Mouse (Mus musculus): ENCODE results near the gene Aldh3b1. TPM values are rescaled to one million over a fixed set of nuclear protein-coding genes. Genes with fewer than 3 reads are reported as not detected.

Aldh3b1 gene
- 0.60 and 0.68 TPM in 2 replicates for polyA plus RNA-seq (2012; rRNA removed)

DNA sequence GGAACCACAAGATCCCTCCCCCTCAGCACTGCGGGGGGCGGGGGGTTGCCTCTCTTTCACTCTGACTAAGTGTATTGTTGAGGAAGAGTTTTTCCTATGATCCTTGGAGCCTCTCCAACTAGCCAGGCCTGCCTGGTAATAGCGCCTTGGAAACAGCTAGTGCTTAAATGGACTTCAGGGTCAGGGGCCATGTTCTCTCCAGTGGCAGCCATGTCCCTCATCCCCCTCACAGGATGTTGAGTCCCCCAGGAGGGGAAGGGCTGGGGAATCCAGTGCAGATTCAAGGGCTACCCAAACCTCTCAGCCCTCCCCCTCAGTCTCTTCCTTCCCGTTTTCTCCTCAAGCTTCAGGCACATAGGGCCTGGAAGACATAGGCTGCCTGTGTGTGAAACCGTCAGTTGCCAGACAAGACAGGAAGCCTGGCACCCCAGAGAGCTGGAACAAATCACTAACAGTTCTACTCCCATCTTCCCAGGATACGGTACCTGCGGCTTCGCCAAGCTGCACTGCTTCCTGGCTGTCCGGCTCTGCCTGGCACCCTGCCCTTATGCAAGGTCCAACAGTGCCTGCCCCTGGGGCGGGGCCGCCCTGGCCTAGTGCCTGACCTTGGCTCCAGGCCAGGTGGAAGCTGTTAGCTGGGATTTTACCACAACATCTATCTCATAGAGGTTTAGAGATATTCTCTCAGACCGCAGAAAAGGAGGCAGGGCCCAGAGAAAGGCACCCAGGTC is at the start of gene Aldh3b1:
Gene Aldh3b1 (minus strand): TSS at position 598 of the 731 bp plus-strand sequence.

DNA sequence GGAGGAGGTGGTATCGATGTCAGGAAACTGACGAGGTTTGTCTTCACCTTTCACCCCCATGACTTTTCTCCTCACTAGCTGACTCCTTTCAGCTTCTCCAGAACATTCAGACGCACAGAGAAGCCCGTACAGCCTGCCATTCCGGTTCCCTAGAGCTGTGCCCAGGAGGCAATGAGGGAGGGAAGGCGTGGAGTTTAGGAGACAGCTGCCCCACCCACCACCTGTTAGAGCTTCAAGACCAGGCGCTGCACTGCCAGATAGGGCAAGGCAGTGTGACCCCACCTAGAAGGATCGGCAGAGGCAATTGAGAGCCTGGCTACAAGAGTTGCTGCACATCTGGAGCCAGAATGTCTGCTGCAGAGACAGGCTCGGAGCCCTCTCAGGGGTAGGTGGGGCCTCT is 42.6 kb upstream of the Aldh3b1 start, which contains the start of gene Aldh3b2:
Gene Aldh3b2 (plus strand): TSS at position 100 of the 400 bp plus-strand sequence.

GRCm38 (mm10) chr19:3958470-3958869 is 28.9 kb upstream of the Aldh3b1 start, which contains the start of gene Aldh3b3:
Aldh3b3 (plus strand) TSS chr19:3958645.

GRCm38 (mm10) chr19:3935032-3935895 is 5.7 kb upstream of the Aldh3b1 start, which contains the start of gene Unc93b1:
Unc93b1 (plus strand) TSS chr19:3935186.

GRCm38 (mm10) chr19:3912337-3913204 is 17.0 kb downstream of the Aldh3b1 start, which contains the start of gene Ndufs8:
Ndufs8 (minus strand) TSS chr19:3912774.

GRCm38 (mm10) chr19:3906795-3907786 is 22.5 kb downstream of the Aldh3b1 start, which contains the start of gene Tcirg1:
Tcirg1 (minus strand) TSS chr19:3907133.

Other genes starting within 250 kb of the Aldh3b1 start
- gene Lrp5, start 243.2 kb downstream of the Aldh3b1 start, polyA plus RNA-seq (2012; rRNA removed), result 13.4 and 22.0 TPM in 2 replicates
- 19.7 and 43.3 TPM in 2 replicates for gene 1810055G02Rik, start 221.5 kb downstream of the Aldh3b1 start, polyA plus RNA-seq (2012; rRNA removed)
- gene Kmt5b, start 162.4 kb downstream of the Aldh3b1 start, polyA plus RNA-seq (2012; rRNA removed), result 41.4 and 44.9 TPM in 2 replicates
- 67.2 and 79.0 TPM in 2 replicates for gene Chka, start 78.0 kb downstream of the Aldh3b1 start, polyA plus RNA-seq (2012; rRNA removed)
- 65.9 and 66.2 TPM in 2 replicates for gene Tcirg1, start 22.7 kb downstream of the Aldh3b1 start, polyA plus RNA-seq (2012; rRNA removed)
- 142 and 207 TPM in 2 replicates for gene Ndufs8, start 17.0 kb downstream of the Aldh3b1 start, polyA plus RNA-seq (2012; rRNA removed)
- 8.5 and 11.6 TPM in 2 replicates for gene Unc93b1, start 5.4 kb upstream of the Aldh3b1 start, polyA plus RNA-seq (2012; rRNA removed)
- gene Aldh3b3, start 28.8 kb upstream of the Aldh3b1 start, polyA plus RNA-seq (2012; rRNA removed), result not detected in 2 replicates
- gene Aldh3b2, start 42.5 kb upstream of the Aldh3b1 start, polyA plus RNA-seq (2012; rRNA removed), result 0.38 and 0.76 TPM in 2 replicates
- gene Acy3, start 56.8 kb upstream of the Aldh3b1 start, polyA plus RNA-seq (2012; rRNA removed), result 2.2 and 3.4 TPM in 2 replicates
- gene Tbx10, start 62.9 kb upstream of the Aldh3b1 start, polyA plus RNA-seq (2012; rRNA removed), result 0.11 and 0.15 TPM in 2 replicates
- 4.7 and 10.6 TPM in 2 replicates for gene Nudt8, start 70.8 kb upstream of the Aldh3b1 start, polyA plus RNA-seq (2012; rRNA removed)
- 2.9 and 4.4 TPM in 2 replicates for gene Gm49405, start 70.8 kb upstream of the Aldh3b1 start, polyA plus RNA-seq (2012; rRNA removed)
- 8.2 and 13.0 TPM in 2 replicates for gene Doc2g, start 73.5 kb upstream of the Aldh3b1 start, polyA plus RNA-seq (2012; rRNA removed)
- 153 and 167 TPM in 2 replicates for gene Ndufv1, start 83.0 kb upstream of the Aldh3b1 start, polyA plus RNA-seq (2012; rRNA removed)
- gene Gstp1, start 108.2 kb upstream of the Aldh3b1 start, polyA plus RNA-seq (2012; rRNA removed), result 218 and 263 TPM in 2 replicates
- 0.24 and 9.3 TPM in 2 replicates for gene Gstp2, start 116.2 kb upstream of the Aldh3b1 start, polyA plus RNA-seq (2012; rRNA removed)
- gene Gstp3, start 129.8 kb upstream of the Aldh3b1 start, polyA plus RNA-seq (2012; rRNA removed), result 0.98 and 2.2 TPM in 2 replicates
- 0.07 TPM in 1 of 2 replicates, not detected in the other for gene Cabp2, start 151.8 kb upstream of the Aldh3b1 start, polyA plus RNA-seq (2012; rRNA removed)
- 33.8 and 35.4 TPM in 2 replicates for gene Cdk2ap2, start 167.4 kb upstream of the Aldh3b1 start, polyA plus RNA-seq (2012; rRNA removed)
- 23.9 and 25.8 TPM in 2 replicates for gene Pitpnm1, start 170.2 kb upstream of the Aldh3b1 start, polyA plus RNA-seq (2012; rRNA removed)
- gene Aip, start 196.1 kb upstream of the Aldh3b1 start, polyA plus RNA-seq (2012; rRNA removed), result 53.3 and 100 TPM in 2 replicates
- 0.02 and 0.06 TPM in 2 replicates for gene Gpr152, start 210.0 kb upstream of the Aldh3b1 start, polyA plus RNA-seq (2012; rRNA removed)
- 0.05 and 0.11 TPM in 2 replicates for gene Cabp4, start 214.2 kb upstream of the Aldh3b1 start, polyA plus RNA-seq (2012; rRNA removed)
- 168 and 188 TPM in 2 replicates for gene Coro1b, start 218.8 kb upstream of the Aldh3b1 start, polyA plus RNA-seq (2012; rRNA removed)
- 2.7 and 3.3 TPM in 2 replicates for gene Ptprcap, start 223.8 kb upstream of the Aldh3b1 start, polyA plus RNA-seq (2012; rRNA removed)
- 51.0 and 60.7 TPM in 2 replicates for gene Rps6kb2, start 233.5 kb upstream of the Aldh3b1 start, polyA plus RNA-seq (2012; rRNA removed)
- 3.5 and 4.1 TPM in 2 replicates for gene Carns1, start 245.7 kb upstream of the Aldh3b1 start, polyA plus RNA-seq (2012; rRNA removed)